Mouse (Mus musculus) testis, adult 2 months (tissue): Measurements from ENCODE around the gene Rnf180.

Source experiments
- CTCF ChIP-seq: fragments of 200-500 bp; IDR thresholded peaks from 2 replicates; pipeline ENCODE4 v1.5.1; 2012; ENCODE audit warnings: low read depth, mild to moderate bottlenecking, inconsistent platforms, low read length, moderate library complexity; ENCODE audit not compliant: control insufficient read depth, insufficient read depth, insufficient replicate concordance
- POLR2A ChIP-seq: fragments of 200-500 bp; IDR thresholded peaks from 2 replicates; pipeline ENCODE4 v1.6.1; 2012; ENCODE audit warnings: low read depth, mild to moderate bottlenecking, inconsistent platforms, low read length, moderate library complexity; ENCODE audit not compliant: control insufficient read depth

DNA sequence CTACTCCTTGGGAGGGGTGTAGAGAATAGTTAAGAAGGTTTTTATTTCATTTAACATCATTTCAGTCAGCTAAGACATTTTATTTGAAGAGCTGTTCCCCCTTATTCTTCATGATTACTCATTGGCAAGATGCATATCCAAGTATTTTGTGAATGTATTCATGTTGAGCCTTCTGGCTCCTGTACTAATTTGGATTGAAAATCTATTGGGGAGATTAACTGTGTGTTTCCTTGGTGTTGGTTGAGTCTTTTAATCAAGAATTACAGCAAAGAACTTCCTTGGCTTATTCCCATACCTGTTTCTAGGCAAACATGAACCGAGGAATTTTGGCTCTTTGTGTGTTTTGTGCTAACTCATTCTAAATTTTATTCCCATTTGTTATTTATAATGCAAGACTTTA, 22.3 kb upstream of the Rnf180 start:
- TF ChIP-seq CTCF = no peak
- no peak for TF ChIP-seq POLR2A
